Mouse (Mus musculus): ENCODE results near the gene Fgfr2.

Fgfr2 gene

DNA sequence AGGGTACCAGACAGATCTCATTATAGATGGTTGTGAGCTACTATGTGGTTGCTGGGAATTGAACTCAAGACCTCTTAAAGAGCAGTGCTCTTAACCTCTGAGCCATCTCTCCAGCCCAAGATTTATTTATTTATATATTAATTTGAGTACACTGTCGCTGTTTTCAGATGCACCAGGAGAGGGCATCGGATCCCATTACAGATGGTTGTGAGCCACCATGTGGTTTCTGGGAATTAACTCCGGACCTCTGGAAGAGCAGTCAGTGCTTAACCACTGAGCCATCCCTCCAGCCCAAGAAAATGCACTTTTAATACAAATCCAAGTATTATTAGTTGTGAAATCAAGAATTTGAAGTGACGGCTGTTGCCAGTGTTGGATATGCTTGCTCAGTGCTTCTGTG is 2224.8 kb downstream of the Fgfr2 start:
- peak in 1 of 2 experiments; percentile 45 for DNase-seq

DNA sequence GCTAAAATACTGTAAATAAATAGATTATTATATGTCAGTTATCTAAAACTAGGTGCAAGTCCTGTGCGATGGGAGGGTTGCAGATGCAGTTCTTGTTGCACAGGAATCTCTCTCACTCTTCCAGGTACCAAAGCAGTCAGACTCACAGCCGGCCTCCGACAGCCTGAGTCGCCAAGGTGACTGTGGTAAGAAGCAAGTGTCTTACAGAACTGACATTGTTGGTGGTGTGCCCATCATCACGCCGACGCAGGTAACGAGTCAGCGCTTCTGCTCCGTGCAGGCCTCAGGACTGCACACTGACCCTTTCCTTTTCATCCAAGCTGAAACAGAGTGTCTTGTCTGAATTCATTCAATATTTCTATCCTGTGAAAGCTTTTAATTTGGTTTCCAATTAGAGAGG is 2225.9 kb downstream of the Fgfr2 start:
- DNase-seq, result no peak

DNA sequence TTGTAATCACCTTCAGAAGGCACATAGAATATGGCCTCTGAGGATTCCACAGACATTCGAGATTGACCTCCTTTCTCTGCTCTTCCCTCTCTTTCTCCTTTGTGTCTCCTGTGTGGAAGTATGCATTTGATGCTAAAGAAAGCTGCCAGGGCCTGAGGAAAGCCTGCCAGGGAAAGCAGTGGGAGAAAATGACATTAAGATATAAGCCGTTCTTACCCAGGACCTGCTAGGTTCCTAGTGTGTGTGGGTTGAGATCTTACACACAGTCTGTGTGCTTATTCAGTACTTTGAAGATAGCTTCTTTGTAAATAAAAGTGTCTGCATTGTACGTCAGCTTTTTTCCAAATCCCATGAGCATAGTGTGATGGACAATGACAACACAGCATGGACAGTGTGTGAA is 2227.1 kb downstream of the Fgfr2 start:
- DNase-seq, result no peak

DNA sequence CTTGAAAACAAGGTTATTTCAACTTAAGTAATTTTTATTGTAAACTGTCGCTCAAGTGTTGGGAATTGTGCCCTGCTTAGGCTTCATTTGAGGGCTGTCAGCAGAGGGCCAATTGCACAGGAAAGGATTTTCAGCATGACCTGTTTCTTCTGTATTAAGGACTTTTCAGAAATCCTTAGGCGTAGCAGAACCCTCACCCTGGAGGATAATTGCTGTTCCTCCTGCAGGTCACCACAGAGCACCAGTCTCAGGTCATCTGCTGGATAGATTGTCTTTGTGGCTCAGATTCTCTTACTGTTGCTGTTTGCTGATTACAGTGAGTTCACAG is 2227.6 kb downstream of the Fgfr2 start:
- peak; percentile 30 to 32 for DNase-seq

DNA sequence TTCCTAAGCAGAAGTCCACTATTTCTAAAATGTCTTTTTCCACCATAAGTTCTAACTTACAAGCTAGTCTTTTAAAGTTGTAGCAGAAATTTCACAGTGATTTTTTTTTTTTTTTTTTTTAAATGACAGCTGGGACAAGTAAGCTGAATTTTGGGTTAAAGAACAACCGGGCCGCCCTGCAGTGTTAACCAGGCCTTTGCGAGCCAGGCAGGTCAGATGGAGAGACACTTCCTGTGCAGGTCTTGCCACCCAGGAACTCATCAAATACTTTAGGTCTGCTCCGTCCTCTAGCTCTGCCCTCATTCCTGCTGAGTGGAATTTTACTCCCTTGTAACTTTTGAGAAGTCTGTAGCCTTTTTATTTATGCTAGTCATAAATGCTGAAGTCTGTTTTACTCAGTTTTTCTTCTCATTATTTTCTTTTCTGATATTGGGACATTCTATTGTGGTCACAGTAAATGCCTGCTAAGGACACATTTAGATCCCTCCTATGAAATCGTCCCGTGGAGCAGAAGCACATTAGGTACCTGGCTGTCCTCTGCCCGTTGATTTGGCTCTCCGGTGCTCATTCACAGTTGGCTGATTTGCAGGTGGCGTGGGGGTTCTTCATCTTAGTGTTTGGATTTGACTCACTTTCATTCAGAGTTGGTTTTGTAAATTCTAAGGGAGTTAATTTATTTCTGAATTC is 2228.1 kb downstream of the Fgfr2 start:
- peak; percentile 45 to 60 for DNase-seq

DNA sequence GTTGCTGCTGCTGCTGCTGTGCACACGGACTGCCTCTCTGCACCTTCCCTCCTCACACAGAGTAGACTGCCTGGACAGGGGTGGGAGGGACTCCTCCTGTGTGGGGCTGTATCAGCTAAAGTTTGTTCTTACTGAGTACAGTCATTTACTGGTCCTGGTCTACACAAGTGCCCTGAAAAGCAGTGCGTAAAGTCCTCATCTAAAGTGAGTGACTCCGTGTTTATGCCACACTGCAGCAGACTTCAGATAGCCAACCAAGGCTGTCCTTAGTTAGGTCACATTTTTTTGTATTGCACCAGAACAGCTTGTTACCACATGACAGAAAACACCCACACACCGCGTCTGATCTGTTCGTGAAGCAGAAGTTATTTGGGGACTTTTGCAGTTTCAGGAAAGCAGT is 2230.2 kb downstream of the Fgfr2 start:
- no peak for DNase-seq

DNA sequence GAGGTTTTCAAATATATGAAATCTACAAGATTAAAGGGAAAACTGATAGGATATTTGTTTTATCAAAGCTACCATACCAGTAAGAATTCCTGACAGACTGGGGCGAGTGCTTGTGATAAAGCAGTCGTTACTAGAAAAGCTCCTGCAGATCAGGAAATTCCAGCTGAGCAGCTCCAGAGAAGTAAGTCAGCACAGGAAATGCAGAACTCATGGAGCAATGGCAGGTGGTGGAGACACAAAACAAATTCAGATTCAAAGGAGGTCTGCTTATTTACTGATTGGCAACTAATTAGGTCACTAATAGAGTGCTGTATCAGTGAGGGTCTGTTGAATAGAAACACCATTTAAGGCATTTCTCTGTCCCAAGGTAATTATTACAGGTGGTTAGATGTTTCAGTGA is 2232.3 kb downstream of the Fgfr2 start:
- no peak for DNase-seq

DNA sequence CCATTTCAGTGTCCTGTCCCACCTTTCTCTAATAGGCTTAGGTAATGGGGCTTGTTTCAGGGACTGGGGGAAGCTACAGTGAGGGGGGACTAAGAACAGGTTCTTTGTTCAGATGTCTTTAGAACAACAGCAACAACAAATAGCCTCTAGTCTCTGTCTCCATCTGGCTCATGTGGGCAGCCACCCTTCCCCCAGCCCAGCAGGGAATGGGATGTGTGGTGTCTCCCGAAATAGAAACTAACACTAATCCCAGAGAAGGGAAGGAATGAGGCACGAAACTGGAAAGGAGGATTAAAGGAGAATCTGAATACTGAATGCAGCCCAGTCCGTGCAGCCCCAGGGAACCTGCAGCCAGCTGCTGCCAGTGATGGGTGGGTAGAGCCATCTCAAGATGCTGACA is 2235.2 kb downstream of the Fgfr2 start:
- DNase-seq, result peak; percentile 67 to 75

DNA sequence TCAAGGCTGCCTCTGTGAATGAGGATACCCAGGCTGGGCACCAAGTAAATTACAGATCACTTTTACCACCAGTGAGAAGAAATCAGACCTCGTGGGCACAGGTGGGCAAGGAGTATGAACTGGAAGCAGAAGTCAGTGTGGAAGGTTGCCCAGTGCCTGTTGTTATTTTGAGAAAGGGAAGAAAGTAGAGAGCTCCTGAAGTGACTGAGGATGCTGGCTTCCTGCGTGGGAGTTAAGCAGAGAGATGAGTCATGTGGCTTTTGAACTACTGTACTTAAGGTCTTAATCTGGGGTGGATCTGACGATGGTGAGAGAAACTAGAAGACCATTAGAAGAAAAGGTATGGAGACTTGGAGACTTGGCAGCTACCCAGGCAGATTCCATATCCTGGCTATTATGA is 2236.9 kb downstream of the Fgfr2 start:
- peak in 1 of 2 experiments; percentile 44 for DNase-seq

DNA sequence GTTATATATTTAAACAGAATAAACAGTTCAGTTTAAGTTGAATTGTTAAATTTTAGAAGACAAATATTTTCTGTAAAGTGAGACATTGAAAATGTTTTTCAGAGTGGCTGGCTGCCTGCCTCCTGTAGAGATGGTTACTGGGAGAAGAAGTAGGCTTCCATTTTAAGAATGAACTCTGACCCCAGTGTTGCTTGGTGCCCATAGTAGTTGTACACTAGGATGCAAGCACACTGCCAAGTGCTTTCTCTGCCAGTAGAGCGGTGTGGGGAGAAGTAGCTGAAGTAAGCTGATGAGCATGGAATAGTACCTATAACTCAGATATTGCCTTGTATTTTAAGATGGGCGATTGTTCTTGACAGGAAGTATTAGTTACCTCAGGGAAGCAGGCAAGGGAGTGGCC is 2239.0 kb downstream of the Fgfr2 start:
- no peak for DNase-seq

DNA sequence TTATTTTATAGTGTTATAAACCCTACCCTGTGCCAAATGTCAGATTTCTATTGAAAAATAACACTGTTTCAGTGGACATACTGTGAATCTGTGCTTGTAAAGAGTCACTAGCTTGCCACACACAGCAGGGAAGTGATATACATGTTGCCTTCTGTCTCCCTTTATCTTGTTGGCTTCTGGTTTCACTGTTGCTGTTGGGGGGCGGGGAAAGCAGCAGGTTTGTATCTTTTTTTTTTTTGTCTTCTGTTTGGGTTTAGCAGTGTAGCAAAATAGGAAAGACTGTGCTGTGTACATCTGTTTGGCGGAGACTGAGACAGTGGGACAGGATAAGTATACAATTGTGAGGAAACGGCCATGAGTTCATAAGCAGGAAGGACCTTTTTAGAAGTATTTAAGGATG is 2255.9 kb downstream of the Fgfr2 start:
- DNase-seq, result peak in 1 of 2 experiments; percentile 26

DNA sequence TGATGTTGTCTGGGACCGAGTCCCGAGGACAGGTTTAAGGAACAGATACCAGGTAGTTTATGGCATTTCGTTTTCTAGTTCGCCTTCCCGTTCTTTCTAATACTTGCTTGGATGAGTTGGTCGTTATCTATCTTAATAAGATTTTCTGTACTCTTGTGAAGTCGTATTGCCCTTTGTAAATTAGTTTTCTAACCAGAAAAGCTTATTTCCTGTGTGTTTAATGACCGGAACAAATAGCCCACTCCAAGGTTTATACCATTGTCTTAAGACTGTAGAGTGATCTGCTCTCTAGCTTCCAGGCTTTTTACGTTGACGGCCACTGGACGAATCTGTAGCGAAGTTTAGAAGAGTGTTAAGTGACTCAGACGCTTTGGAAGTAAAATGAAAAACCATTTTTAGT is 2256.5 kb downstream of the Fgfr2 start:
- DNase-seq, result no peak

DNA sequence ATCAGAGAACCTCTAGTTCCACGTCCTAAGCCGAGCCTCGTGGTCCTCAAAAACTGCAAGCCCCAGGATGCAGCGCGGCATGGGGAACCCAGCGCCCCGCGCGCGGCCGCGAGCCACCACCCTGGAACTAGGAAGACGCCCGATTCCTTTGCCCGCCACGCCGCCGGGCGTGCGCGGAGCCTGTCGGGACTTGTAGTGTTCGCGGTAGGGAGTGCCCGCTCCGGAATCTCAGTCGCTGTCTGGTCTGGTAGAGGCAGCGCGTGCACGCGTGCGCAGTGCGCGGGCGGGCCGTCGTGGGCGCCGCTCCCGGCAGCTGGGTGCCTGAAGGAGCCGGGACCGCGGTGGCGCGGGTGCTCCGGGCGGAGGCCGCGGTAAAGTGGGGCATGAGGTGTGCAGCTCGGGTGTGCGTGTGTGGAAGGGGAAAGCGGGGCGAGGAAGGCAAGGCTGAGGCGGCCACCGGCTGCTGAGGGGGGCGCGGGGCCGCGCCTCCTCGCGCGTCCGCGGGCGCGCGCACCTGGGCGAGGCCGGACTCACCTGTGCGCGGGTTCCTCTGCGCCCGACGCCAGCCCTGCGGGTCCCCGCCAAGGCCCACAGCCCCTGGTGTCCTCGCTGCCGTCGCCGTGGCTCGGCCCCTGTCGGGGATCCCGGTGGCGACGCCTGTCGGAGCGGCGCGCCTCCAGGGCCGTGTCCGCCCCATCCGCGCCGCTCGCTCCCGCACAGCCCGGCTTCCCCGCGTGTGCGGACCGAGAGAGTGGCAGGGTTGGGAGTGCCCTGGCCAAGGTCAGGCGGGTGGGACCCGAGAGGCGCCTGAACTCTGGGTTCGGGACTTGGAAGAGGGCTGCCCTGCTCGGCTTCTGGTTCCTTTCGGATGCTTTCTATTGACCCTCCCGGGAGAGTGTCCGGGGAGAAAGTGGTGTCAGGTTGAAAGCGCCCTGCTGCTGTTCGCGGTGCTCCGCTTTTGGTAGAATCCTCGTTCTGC is 2257.2 kb downstream of the Fgfr2 start, which contains the start of gene Plekha1:
Gene Plekha1, plus strand, starts transcription at position 144 of the 979 bp plus-strand sequence.
- peak; percentile 98 for DNase-seq

DNA sequence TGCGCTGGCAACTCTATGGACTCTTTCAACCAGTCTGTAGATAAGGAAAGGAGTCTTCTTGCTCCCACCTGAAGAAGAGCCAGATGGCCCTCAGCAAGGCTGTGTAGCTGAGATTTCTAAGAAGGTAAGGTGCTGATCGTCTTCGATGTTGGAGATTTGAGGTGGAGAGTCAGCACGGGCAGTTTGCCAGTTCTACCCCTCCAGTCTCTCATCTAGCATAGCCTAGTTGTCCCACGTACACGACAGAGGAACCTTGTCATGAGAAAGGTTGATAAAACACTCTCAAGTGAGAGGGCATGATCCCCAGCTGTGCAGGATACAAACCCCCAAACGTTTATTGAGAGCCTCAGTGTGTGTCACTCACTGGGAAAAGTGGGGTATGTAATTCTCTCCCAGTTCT is 2258.4 kb downstream of the Fgfr2 start:
- peak in 1 of 2 experiments; percentile 40 for DNase-seq

DNA sequence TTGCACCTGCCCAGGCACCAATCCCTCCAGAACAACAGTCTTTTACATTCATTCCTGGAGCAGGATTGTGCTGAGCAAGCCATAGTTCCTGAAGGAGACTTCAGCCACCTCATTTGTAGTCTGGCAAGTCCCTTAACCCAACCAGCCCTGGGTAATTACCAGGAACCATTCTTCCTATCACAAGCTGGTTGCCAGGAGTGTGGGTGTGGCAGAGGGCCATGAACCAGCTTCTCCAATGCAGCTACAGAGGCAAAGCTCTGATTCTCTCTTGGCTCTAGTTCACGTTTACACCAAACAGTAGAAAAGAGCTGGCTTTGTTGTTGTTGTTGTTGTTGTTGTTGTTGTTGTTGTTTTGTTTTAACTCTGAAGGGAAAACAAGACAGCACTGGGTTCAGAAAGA is 2260.6 kb downstream of the Fgfr2 start:
- no peak for DNase-seq

DNA sequence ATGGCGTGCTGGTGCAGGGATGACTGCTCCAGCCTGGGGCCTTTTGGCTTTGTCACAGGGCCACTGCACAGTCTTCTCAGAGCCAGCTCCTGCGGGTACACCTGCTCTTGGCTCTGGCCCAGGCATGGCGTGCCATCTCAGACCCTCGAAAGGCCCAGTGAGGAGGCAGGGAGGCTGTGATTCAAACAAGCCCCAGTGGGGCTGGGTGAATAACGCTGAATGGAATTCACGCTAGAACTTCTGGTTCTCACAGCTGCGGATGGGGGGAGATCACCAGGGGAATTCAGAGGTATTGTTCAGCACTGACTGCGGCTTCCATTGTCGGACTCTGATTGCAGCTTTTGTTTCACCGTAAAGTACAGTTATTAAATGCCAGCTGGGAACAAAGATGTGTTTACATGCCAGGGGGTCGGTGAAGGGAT is 2262.4 kb downstream of the Fgfr2 start:
- peak in 1 of 2 experiments; percentile 41 for DNase-seq

DNA sequence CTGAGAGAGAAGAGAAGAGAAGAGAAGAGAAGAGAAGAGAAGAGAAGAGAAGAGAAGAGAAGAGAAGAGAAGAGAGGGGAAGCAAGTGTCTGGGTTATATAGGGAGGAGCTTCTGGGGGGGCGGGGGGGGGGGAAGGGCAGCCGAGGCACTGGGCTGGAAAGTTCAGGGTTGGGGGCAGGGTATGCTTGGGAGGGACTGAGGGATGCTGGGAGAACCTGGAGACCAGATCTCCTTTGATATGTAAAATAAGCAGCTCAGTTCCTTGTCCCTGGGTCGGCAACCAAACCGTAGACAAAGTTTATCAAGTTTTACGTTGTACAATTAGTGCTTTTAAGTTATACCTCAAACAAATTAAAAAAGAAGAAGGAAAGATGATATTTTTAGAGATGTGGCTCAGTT is 2263.2 kb downstream of the Fgfr2 start:
- DNase-seq, result no peak

DNA sequence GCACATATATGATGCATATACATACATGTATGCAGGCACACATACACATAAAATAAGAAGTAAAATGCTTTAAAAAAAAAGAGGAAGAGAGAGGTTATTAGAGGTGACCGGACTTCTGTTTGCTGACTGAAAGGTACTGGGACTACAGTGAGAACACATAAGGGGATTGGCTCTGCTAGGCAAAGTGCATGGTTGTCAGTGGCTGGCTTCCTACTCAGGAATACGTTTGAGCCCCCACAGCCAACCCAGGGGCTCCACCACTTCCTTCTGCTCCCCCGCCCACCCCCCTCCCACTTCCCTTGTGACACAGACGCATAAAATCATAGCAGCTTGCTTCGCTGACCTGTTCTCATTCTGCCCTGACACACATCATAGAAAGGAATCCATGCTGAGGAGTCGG is 2265.2 kb downstream of the Fgfr2 start:
- no peak for DNase-seq

DNA sequence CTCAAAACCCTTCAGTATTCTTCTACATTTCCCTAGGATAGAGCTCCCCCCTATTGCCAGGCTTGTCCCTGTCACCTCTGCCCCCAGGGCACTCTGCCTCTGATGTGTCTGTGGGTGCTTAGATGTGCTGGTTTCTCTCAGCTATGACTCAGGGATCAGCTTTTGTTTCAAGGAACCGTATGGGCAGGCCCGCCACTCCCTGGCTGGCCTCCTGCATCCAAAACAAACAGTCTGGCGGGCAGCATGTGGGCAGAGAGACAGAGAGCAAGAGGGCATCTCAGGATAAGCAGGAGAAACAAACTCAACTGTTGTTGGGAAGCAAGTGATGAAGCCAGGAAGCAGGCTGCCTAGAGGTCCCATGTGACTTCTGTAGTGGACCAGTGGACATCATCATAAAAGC is 2267.5 kb downstream of the Fgfr2 start:
- peak; percentile 73 to 78 for DNase-seq

DNA sequence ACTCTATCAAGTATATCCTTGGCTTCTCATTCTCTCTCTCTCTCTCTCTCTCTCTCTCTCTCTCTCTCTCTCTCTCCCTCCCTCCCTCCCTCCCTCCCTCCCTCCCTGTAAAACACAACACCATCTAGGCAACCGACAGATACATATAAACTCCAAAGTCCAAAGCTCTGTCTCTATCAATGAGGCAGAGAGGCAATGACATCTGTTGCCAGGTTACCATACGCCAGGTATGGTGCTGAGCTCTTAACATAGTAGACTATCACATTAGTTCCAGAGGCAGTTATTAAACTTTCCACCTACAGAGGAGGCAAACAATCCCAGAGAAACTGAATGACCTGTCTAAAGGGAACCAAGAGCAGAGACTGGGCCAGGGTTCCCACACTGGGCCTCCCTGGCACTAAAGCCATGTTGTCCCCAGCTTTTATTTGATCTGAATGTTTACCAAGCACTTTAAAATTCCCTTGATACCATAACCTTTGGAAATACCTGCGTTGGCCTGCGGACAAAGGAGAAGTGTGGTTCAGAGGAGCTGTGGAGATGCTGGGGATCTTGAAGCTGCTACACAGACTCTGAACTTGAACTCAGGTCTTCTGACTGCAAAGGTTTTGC is 2268.4 kb downstream of the Fgfr2 start:
- no peak for DNase-seq

DNA sequence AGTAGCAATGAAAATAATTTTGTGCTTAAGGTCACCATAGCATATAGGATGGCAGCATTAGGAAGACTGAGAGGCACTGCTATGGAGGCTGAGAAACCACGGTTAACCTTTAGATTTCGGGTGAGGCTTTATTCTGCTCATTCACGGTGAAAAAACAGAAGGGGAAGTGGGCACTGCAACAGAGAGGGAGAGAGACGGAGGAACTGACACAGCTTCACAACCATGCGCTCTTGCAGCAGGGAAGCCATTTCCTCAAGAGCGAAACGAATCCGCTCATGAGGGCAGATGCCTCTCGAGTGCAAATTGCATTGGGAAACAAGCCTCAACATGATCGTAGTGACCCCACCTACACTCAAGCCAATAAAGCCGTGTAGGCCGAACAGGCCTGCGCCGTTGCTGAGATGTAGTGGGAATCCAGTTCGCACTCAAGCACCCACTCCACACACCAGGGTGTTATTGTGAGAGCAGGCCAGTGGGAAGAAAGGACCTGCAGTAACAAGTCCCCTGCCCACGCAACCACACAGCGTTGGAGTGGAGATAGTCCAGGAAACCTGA is 2275.9 kb downstream of the Fgfr2 start:
- no peak for DNase-seq

DNA sequence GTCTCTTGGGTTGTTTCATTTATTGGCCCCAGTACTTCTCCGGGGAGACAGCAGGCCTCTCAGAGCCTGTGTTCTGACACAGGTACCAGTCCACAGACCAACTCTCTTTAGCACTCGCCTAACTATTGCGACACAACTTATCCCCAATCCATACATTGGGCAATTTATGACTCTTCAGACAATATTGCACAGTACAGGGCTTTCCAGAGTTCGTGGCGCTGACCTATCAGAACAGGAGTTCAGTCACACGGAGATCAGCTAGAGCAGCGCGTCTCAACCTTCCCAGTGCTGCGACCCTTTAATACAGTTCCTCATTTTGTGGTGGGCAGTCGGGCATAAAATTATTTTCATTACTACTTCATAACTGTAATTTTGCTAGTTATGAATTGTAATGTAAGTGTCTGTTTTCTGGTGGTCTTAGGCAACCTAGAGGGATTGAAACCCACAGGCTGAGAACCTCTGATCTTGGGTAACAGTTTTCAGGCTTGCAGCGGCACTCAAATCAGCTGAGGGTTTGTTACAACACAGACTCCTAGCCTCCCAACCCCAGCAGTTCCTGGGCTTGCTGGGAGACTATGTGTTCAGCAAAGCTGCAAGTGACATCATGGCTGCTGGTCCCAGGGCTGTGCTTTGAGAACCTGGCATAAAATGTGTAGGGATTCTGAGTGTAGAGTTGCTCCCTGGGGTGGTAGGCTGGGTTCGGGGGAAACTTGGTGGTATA is 2283.6 kb downstream of the Fgfr2 start:
- no peak for DNase-seq

DNA sequence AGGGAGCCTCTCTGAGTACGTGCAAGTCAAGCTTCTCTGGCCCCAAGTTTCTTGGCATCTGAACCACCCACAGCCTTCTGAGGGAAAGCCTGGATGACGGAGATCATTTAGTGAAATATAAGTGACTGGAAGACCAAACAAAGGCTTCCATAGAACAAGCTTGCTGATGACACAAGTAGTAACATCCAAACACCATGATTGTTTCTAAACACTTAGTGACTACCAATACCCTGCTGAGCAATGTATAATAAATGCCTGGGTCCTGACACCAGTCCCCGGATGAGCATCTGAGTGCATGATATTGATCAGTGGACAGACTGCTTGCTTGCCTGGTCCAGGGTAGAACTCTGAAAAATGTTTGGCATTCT is 2284.5 kb downstream of the Fgfr2 start:
- peak in 1 of 2 experiments; percentile 36 for DNase-seq
